8 mouse cellular contexts compared by ENCODE assay signal in genomic region chr13:32964989-32965811, GRCm38 (mm10). TPM values are rescaled to one million over a fixed set of nuclear protein-coding genes. Genes with fewer than 3 reads are reported as not detected.
DNase-seq lines count a peak whose midpoint lies in the region; ATAC-seq lines count a peak whose summit lies in the region.

Gene Serpinb6b (plus strand): TSS chr13:32965209.

- no peaks in the 10 kb centered on the region for H3K36me3 ChIP-seq in neural tube, embryonic 11.5 days (ENCODE audit: control insufficient read depth, insufficient read depth, low read length)
- no peaks in the 10 kb centered on the region for H3K36me3 ChIP-seq in heart, embryonic 12.5 days
- H3K36me3 ChIP-seq in kidney, embryonic 14.5 days (ENCODE audit: control insufficient read depth, insufficient read depth, low read length) = no peaks in the 10 kb centered on the region

- no peak within 1 kb of the TSS for H3K9ac ChIP-seq in neural tube, embryonic 11.5 days (ENCODE audit: low read length)
- H3K9ac ChIP-seq in heart, embryonic 12.5 days = peak within 1 kb of the TSS; percentile 64
- no peak within 1 kb of the TSS for H3K9ac ChIP-seq in kidney, embryonic 14.5 days (ENCODE audit: low read depth, low read length)

- H3K27ac ChIP-seq in neural tube, embryonic 11.5 days (ENCODE audit: low read depth, low read length) = no peak within 1 kb of the TSS
- H3K27ac ChIP-seq in heart, embryonic 12.5 days (ENCODE audit: poor library complexity, severe bottlenecking) = peak within 1 kb of the TSS; percentile 25; the same call in 1 of the 2 replicates
- H3K27ac ChIP-seq in kidney, embryonic 14.5 days (ENCODE audit: low read depth, low read length) = no peak within 1 kb of the TSS

- no peak for DNase-seq in neural tube, embryonic 11.5 days (ENCODE audit: low spot score)
- no peak for DNase-seq in neural tube, embryonic 10.5 days (ENCODE audit: extremely low spot score, low spot score)
- peak; percentile 51 for DNase-seq in embryo, embryonic 9.5 days (ENCODE audit: extremely low spot score)
- DNase-seq in lung, postnatal 14 days = peak; percentile 59
- peak; percentile 31 for DNase-seq in retina, postnatal 1 day
- DNase-seq in right cerebral cortex, postnatal 4 days = no peak

- no peaks in the 10 kb centered on the region for H3K4me1 ChIP-seq in neural tube, embryonic 11.5 days (ENCODE audit: control insufficient read depth, insufficient read depth, low read length)
- peaks cover 38% of the 10 kb centered on the region for H3K4me1 ChIP-seq in heart, embryonic 12.5 days (replicated peaks)
- H3K4me1 ChIP-seq in kidney, embryonic 14.5 days (ENCODE audit: control insufficient read depth, insufficient read depth, low read length) = no peaks in the 10 kb centered on the region

- H3K9me3 ChIP-seq in neural tube, embryonic 11.5 days (ENCODE audit: control insufficient read depth, low read length) = no peaks in the 10 kb centered on the region
- H3K9me3 ChIP-seq in heart, embryonic 12.5 days (replicated peaks) = no peaks in the 10 kb centered on the region
- H3K9me3 ChIP-seq in kidney, embryonic 14.5 days (ENCODE audit: control insufficient read depth, low read length) = no peaks in the 10 kb centered on the region

- no peak within 1 kb of the TSS for H3K4me3 ChIP-seq in neural tube, embryonic 11.5 days (ENCODE audit: low read depth, low read length)
- H3K4me3 ChIP-seq in heart, embryonic 12.5 days = peak within 1 kb of the TSS; percentile 43
- peak within 1 kb of the TSS; percentile 24 for H3K4me3 ChIP-seq in kidney, embryonic 14.5 days (ENCODE audit: low read length)

- H3K4me2 ChIP-seq in neural tube, embryonic 11.5 days (ENCODE audit: low read depth) = 0 out of 2 replicates have a peak within 1 kb of the TSS, but pooled peaks have one; percentile 9
- peak within 1 kb of the TSS; percentile 69 for H3K4me2 ChIP-seq in heart, embryonic 12.5 days
- peak within 1 kb of the TSS; percentile 44 for H3K4me2 ChIP-seq in kidney, embryonic 14.5 days (replicated peaks; ENCODE audit: low read depth, low read length)

- no peaks in the 10 kb centered on the region for H3K27me3 ChIP-seq in neural tube, embryonic 11.5 days (ENCODE audit: control insufficient read depth, insufficient read depth, low read length)
- H3K27me3 ChIP-seq in heart, embryonic 12.5 days (replicated peaks) = no peaks in the 10 kb centered on the region
- H3K27me3 ChIP-seq in kidney, embryonic 14.5 days (ENCODE audit: control insufficient read depth, insufficient read depth, low read length) = no peaks in the 10 kb centered on the region

- no peak for ATAC-seq in neural tube, embryonic 11.5 days (ENCODE audit: insufficient read depth, low FRiP score, low TSS enrichment)
- peak; percentile 62 for ATAC-seq in heart, embryonic 12.5 days (ENCODE audit: insufficient number of reproducible peaks, low FRiP score)
- peak; percentile 63 for ATAC-seq in kidney, embryonic 14.5 days (ENCODE audit: low FRiP score, low TSS enrichment)

- 43% methylated on average over 16 of the region's 16 CpGs for WGBS in neural tube, embryonic 11.5 days
- WGBS in heart, embryonic 12.5 days = 36% methylated on average over 14 of the region's 16 CpGs
- 44% methylated on average over 16 of the region's 16 CpGs for WGBS in kidney, embryonic 14.5 days

RNA-seq across cellular contexts. Expression of gene Serpinb6b, which starts in this region (rescaled TPM):
- polyA plus RNA-seq in neural tube, embryonic 11.5 days (2014; fragmentation: Nextera tagmentation; extraction: Ambion mirVana) = 0.31 and 0.96 TPM in 2 replicates
- 15.1 and 16.9 TPM in 2 replicates for polyA plus RNA-seq in heart, embryonic 12.5 days (2016; fragmentation: Nextera tagmentation; extraction: Ambion mirVana)
- polyA plus RNA-seq in kidney, embryonic 14.5 days (2014; fragmentation: Nextera tagmentation; extraction: Ambion mirVana) = 1.9 and 2.2 TPM in 2 replicates

Comparison
In these comparisons a context has a peak if more than half of its experiments do, and no peak if none do; other contexts are left out.
1. DNase-seq: peak in embryo, embryonic 9.5 days (single experiment), lung, postnatal 14 days (single experiment) and retina, postnatal 1 day (single experiment); none in neural tube, embryonic 11.5 days (single experiment), neural tube, embryonic 10.5 days (single experiment) and right cerebral cortex, postnatal 4 days (single experiment).
2. H3K4me2 ChIP-seq: peak in every context shown above with its lines; median percentile 69 in heart, embryonic 12.5 days; 44 in kidney, embryonic 14.5 days; 9 in neural tube, embryonic 11.5 days.